Mouse (Mus musculus): ENCODE measurements around the gene Sesn2. TPM values are rescaled to one million over a fixed set of nuclear protein-coding genes. Genes with fewer than 3 reads are reported as not detected.
A peak's percentile ranks its signal among the peaks of the same experiment; 100 is the strongest.

The Sesn2 gene
- polyA plus RNA-seq, 1 experiment from 2014 or later, result 17.2 TPM

GRCm38 (mm10) chr4:132477833-132478232, 32.5 kb downstream of the Sesn2 start:
- H3K9ac ChIP-seq (ENCODE audit: low read depth, low read length), result no peak overlapping the region
- no peak for ATAC-seq
- no peak overlapping the region for H3K4me3 ChIP-seq (ENCODE audit: low read depth, low read length)
- H3K4me1 ChIP-seq (replicated peaks; ENCODE audit: control insufficient read depth, insufficient read depth, low read length), result no peaks in the 10 kb centered on the region
- no peaks in the 10 kb centered on the region for H3K36me3 ChIP-seq (ENCODE audit: control insufficient read depth, insufficient read depth)
- H3K4me2 ChIP-seq (replicated peaks; ENCODE audit: low read depth), result no peak overlapping the region
- H3K27me3 ChIP-seq (replicated peaks; ENCODE audit: control insufficient read depth, insufficient read depth, low read length), result no peaks in the 10 kb centered on the region
- H3K9me3 ChIP-seq (ENCODE audit: control insufficient read depth), result no peaks in the 10 kb centered on the region
- WGBS, result 71% methylated on average over 8 of the region's 8 CpGs
- H3K27ac ChIP-seq (ENCODE audit: low read depth, low read length), result peak overlapping the region; percentile 65
- TF ChIP-seq CTCF (IDR thresholded peaks at IDR 0.05; ENCODE audit: low read depth), result no peak

GRCm38 (mm10) chr4:132475895-132476878, 34.1 kb downstream of the Sesn2 start:
- Histone ChIP-seq H3K9me3 (ENCODE audit: control insufficient read depth) (no peaks in the 10 kb centered on the region), H3K4me1 (replicated peaks; ENCODE audit: control insufficient read depth, insufficient read depth, low read length) (no peaks in the 10 kb centered on the region), H3K27me3 (replicated peaks; ENCODE audit: control insufficient read depth, insufficient read depth, low read length) (no peaks in the 10 kb centered on the region), H3K4me3 (ENCODE audit: low read depth, low read length) (no peak overlapping the region), H3K9ac (ENCODE audit: low read depth, low read length) (no peak overlapping the region), H3K4me2 (replicated peaks; ENCODE audit: low read depth) (no peak overlapping the region), H3K27ac (ENCODE audit: low read depth, low read length) (peak overlapping the region; percentile 83), H3K36me3 (ENCODE audit: control insufficient read depth, insufficient read depth) (no peaks in the 10 kb centered on the region)
- ATAC-seq, result peak; percentile 62
- TF ChIP-seq CTCF (IDR thresholded peaks at IDR 0.05; ENCODE audit: low read depth), result no peak
- whole genome bisulfite sequencing, result 34% methylated on average over 13 of the region's 13 CpGs

GRCm38 (mm10) chr4:132474631-132475030, 35.7 kb downstream of the Sesn2 start:
- no peaks in the 10 kb centered on the region for H3K27me3 ChIP-seq (replicated peaks; ENCODE audit: control insufficient read depth, insufficient read depth, low read length)
- H3K27ac ChIP-seq (ENCODE audit: low read depth, low read length), result peak overlapping the region; percentile 21
- H3K9ac ChIP-seq (ENCODE audit: low read depth, low read length), result no peak overlapping the region
- H3K4me2 ChIP-seq (replicated peaks; ENCODE audit: low read depth), result no peak overlapping the region
- no peaks in the 10 kb centered on the region for H3K36me3 ChIP-seq (ENCODE audit: control insufficient read depth, insufficient read depth)
- H3K4me3 ChIP-seq (ENCODE audit: low read depth, low read length), result no peak overlapping the region
- ATAC-seq, result peak; percentile 68
- 40% methylated on average over 4 of the region's 4 CpGs for WGBS
- H3K9me3 ChIP-seq (ENCODE audit: control insufficient read depth), result no peaks in the 10 kb centered on the region
- TF ChIP-seq CTCF (IDR thresholded peaks at IDR 0.05; ENCODE audit: low read depth), result 0 out of 2 replicates have a peak, but pooled peaks have one; percentile 12
- H3K4me1 ChIP-seq (replicated peaks; ENCODE audit: control insufficient read depth, insufficient read depth, low read length), result no peaks in the 10 kb centered on the region; the same call in 1 of the 2 replicates

GRCm38 (mm10) chr4:132473411-132473810, 36.9 kb downstream of the Sesn2 start:
- TF ChIP-seq CTCF (IDR thresholded peaks at IDR 0.05; ENCODE audit: low read depth), result no peak
- Histone ChIP-seq H3K4me1 (replicated peaks; ENCODE audit: control insufficient read depth, insufficient read depth, low read length) (no peaks in the 10 kb centered on the region; the same call in 1 of the 2 replicates), H3K4me3 (ENCODE audit: low read depth, low read length) (no peak overlapping the region), H3K36me3 (ENCODE audit: control insufficient read depth, insufficient read depth) (no peaks in the 10 kb centered on the region), H3K27me3 (replicated peaks; ENCODE audit: control insufficient read depth, insufficient read depth, low read length) (no peaks in the 10 kb centered on the region), H3K27ac (ENCODE audit: low read depth, low read length) (no peak overlapping the region), H3K9ac (ENCODE audit: low read depth, low read length) (no peak overlapping the region), H3K4me2 (replicated peaks; ENCODE audit: low read depth) (no peak overlapping the region), H3K9me3 (ENCODE audit: control insufficient read depth) (no peaks in the 10 kb centered on the region)
- ATAC-seq, result no peak
- WGBS, result 88% methylated on average over 9 of the region's 9 CpGs

- no peak overlapping the region for H3K9ac ChIP-seq (ENCODE audit: low read depth, low read length)
- H3K36me3 ChIP-seq (ENCODE audit: control insufficient read depth, insufficient read depth), result no peaks in the 10 kb centered on the region
- 8% methylated on average over 3 of the region's 3 CpGs for WGBS
- ATAC-seq, result peak; percentile 41
- no peak for TF ChIP-seq CTCF (IDR thresholded peaks at IDR 0.05; ENCODE audit: low read depth)
- no peak overlapping the region for H3K4me3 ChIP-seq (ENCODE audit: low read depth, low read length)
- no peaks in the 10 kb centered on the region for H3K27me3 ChIP-seq (replicated peaks; ENCODE audit: control insufficient read depth, insufficient read depth, low read length)
- H3K9me3 ChIP-seq (ENCODE audit: control insufficient read depth), result no peaks in the 10 kb centered on the region
- no peaks in the 10 kb centered on the region; the same call in 1 of the 2 replicates for H3K4me1 ChIP-seq (replicated peaks; ENCODE audit: control insufficient read depth, insufficient read depth, low read length)
- H3K4me2 ChIP-seq (replicated peaks; ENCODE audit: low read depth), result peak overlapping the region; percentile 10
- peak overlapping the region; percentile 2; the same call in 1 of the 2 replicates for H3K27ac ChIP-seq (ENCODE audit: low read depth, low read length)
Measured at GRCm38 (mm10) chr4:132469873-132470272, 40.4 kb downstream of the Sesn2 start.

- 0% methylated on average over 5 of the region's 5 CpGs for WGBS
- Histone ChIP-seq H3K36me3 (ENCODE audit: control insufficient read depth, insufficient read depth) (peaks cover 14% of the 10 kb centered on the region; the same call in 1 of the 2 replicates), H3K4me2 (replicated peaks; ENCODE audit: low read depth) (peak overlapping the region; percentile 79), H3K9me3 (ENCODE audit: control insufficient read depth) (no peaks in the 10 kb centered on the region), H3K4me3 (ENCODE audit: low read depth, low read length) (peak overlapping the region; percentile 65), H3K27ac (ENCODE audit: low read depth, low read length) (no peak overlapping the region), H3K27me3 (replicated peaks; ENCODE audit: control insufficient read depth, insufficient read depth, low read length) (no peaks in the 10 kb centered on the region), H3K4me1 (replicated peaks; ENCODE audit: control insufficient read depth, insufficient read depth, low read length) (no peaks in the 10 kb centered on the region), H3K9ac (ENCODE audit: low read depth, low read length) (no peak overlapping the region)
- 0 out of 2 replicates have a peak, but pooled peaks have one; percentile 4 for ATAC-seq
- TF ChIP-seq CTCF (IDR thresholded peaks at IDR 0.05; ENCODE audit: low read depth), result no peak
Measured at GRCm38 (mm10) chr4:132464255-132464613, 46.1 kb downstream of the Sesn2 start.

All from intestine, postnatal 0 days (tissue).